Mouse (Mus musculus): ENCODE results near the gene Glb1l. TPM values are rescaled to one million over a fixed set of nuclear protein-coding genes. Genes with fewer than 3 reads are reported as not detected.

Glb1l gene
- polyA plus RNA-seq, 1 experiment, result 2.0 TPM

DNA sequence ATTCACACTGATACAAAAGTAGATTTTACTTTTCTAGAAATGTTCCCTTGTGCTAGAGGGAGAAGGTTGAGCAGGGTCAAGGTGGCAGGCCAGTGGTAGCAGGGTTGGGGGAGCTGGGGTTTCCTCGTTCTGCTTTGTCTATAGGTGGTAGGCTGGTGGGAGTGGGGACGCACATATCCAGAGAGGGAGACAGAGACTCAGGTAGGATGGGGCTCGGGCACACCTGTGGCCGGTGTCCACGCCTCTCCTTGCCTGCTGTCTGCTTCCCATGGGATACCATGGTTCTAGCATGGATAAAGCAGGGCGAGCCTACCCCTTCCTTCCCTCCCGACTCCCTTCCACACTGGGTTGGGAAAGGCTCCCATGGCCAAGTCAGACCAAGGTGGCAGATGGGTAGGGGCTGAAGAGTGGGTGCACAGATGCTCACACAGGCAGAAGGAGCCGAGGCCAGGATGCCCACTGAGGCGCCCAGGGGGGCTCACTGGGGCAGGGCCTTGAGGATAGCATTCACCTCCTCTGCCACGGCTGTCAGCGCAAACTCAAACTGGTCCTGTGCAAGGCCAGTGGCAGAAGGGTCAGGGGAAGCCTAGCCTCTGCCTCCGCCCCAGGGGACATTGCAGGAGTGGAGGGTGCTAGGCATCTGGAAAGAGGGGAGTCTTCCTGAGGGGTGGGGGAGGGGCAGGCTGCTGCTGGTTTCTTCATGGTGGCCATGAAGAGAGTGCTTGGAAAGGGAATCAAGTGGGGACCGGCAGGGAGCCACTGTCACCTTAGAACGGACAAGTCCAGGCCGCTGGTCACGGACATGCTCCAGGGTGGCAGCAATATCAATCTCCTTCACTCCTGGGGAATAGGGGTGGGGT is 36.7 kb upstream of the Glb1l start:
- Histone ChIP-seq H3K27me3 (ENCODE audit: control insufficient read depth, insufficient read depth, insufficient read length) (no peaks in the 10 kb centered on the region), H3ac (ENCODE audit: control insufficient read depth, insufficient read length) (no peak overlapping the region), H3K79me2 (ENCODE audit: control insufficient read depth, insufficient read depth) (no peaks in the 10 kb centered on the region), H3K4me3 (no peak overlapping the region), H3K4me2 (ENCODE audit: low read depth) (peak overlapping the region; percentile 66), H3K36me3 (ENCODE audit: control insufficient read depth, insufficient read depth) (peaks cover 7% of the 10 kb centered on the region)
- TF ChIP-seq REST (IDR thresholded peaks at IDR 0.05; ENCODE audit: insufficient read depth, insufficient read length), result no peak
- no peak for TF ChIP-seq POLR2AphosphoS2 (IDR thresholded peaks at IDR 0.05; ENCODE audit: insufficient read length, low read depth)
- TF ChIP-seq MYOG (IDR thresholded peaks at IDR 0.05; ENCODE audit: control insufficient read depth in 1 of 3, insufficient read depth in 1 of 3, insufficient read length in 2 of 3, low read depth in 2 of 3), result no peak
- TF ChIP-seq MAX (IDR thresholded peaks at IDR 0.05; ENCODE audit: low read depth), result no peak
- TF ChIP-seq USF1 (IDR thresholded peaks at IDR 0.05; ENCODE audit: low read depth), result no peak
- no peak for TF ChIP-seq POLR2A (IDR thresholded peaks at IDR 0.05; ENCODE audit: insufficient read length, low read depth)
- TF ChIP-seq TCF3 (IDR thresholded peaks at IDR 0.05; ENCODE audit: insufficient read length, low read depth), result no peak
- no peak for TF ChIP-seq TCF12 (IDR thresholded peaks at IDR 0.05; ENCODE audit: insufficient read depth, poor library complexity, severe bottlenecking)
- no peak for TF ChIP-seq CEBPB (IDR thresholded peaks at IDR 0.05; ENCODE audit: insufficient read depth, poor library complexity, severe bottlenecking)
- TF ChIP-seq E2F4 (IDR thresholded peaks at IDR 0.05; ENCODE audit: insufficient read depth), result no peak
- TF ChIP-seq MYOD1 (IDR thresholded peaks at IDR 0.05; ENCODE audit: control insufficient read depth in 1 of 3, insufficient read length in 2 of 3, low read depth in 2 of 3), result no peak
- TF ChIP-seq SRF (IDR thresholded peaks at IDR 0.05; ENCODE audit: control insufficient read depth, insufficient read length, low read depth), result no peak

DNA sequence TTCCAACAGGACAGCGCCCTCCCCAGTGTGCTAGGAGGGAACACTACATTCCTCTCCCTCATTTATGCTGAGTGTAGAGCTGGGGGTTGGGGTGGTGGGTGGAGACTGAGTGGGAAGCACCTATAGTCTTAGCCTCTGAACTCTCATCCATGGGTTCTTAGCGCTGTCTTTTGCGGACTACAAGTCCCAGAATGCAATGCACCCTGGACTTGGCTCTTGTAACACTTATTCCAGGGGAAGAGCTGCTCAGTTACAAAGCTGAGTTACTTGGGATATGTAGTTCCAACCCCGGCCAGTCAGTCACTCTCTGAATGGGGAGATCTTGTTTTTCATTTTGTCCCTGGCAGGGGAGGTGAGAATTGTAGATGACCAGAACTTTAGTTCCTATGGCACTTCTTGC is 34.2 kb upstream of the Glb1l start:
- H3K4me3 ChIP-seq, result no peak overlapping the region
- TF ChIP-seq MAX (IDR thresholded peaks at IDR 0.05; ENCODE audit: low read depth) (no peak), SRF (IDR thresholded peaks at IDR 0.05; ENCODE audit: control insufficient read depth, insufficient read length, low read depth) (no peak), TCF12 (IDR thresholded peaks at IDR 0.05; ENCODE audit: insufficient read depth, poor library complexity, severe bottlenecking) (no peak), E2F4 (IDR thresholded peaks at IDR 0.05; ENCODE audit: insufficient read depth) (no peak), POLR2AphosphoS2 (IDR thresholded peaks at IDR 0.05; ENCODE audit: insufficient read length, low read depth) (no peak), POLR2A (IDR thresholded peaks at IDR 0.05; ENCODE audit: insufficient read length, low read depth) (no peak)

DNA sequence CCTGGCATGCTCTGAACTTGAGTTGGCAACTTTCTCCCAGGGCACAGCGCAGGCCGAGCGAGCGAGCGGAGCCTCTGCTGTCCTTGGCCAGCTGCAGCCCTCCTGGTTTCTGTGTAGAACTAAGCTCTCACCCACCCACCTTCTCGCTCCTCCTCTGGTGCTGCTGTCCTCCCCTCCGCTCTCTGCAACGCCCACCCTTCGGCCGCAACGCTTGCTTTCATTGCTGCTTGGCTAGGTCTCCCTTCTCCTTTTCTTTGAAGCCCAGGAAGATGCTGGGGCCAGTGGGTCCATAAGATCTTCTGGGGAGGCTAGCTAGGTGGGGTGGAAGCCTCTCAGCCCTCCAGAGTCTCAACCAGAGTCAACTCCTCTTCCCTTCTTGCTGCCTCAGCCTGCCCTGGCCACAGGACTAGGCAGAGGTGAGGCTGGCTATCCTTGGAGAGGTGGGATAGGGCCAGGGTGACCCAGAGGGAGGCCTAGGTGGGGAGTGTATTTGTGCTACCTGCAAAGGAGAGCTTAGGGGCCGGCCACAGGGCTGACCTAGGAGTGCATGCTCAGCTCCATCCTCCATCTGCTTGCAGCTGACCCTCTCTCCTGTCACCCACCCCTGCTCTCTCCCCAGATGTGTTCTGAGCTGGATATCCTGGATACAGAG is 33.7 kb upstream of the Glb1l start:
- Histone ChIP-seq H3K4me3 (no peak overlapping the region), H3K27me3 (ENCODE audit: control insufficient read depth, insufficient read depth, insufficient read length) (no peaks in the 10 kb centered on the region), H3K4me2 (ENCODE audit: low read depth) (no peak overlapping the region), H3K79me2 (ENCODE audit: control insufficient read depth, insufficient read depth) (no peaks in the 10 kb centered on the region), H3K36me3 (ENCODE audit: control insufficient read depth, insufficient read depth) (peaks cover 21% of the 10 kb centered on the region), H3ac (ENCODE audit: control insufficient read depth, insufficient read length) (no peak overlapping the region)
- TF ChIP-seq POLR2AphosphoS2 (IDR thresholded peaks at IDR 0.05; ENCODE audit: insufficient read length, low read depth), result no peak
- TF ChIP-seq TCF12 (IDR thresholded peaks at IDR 0.05; ENCODE audit: insufficient read depth, poor library complexity, severe bottlenecking), result no peak
- no peak for TF ChIP-seq USF1 (IDR thresholded peaks at IDR 0.05; ENCODE audit: low read depth)
- no peak for TF ChIP-seq MAX (IDR thresholded peaks at IDR 0.05; ENCODE audit: low read depth)
- TF ChIP-seq SRF (IDR thresholded peaks at IDR 0.05; ENCODE audit: control insufficient read depth, insufficient read length, low read depth), result no peak
- no peak for TF ChIP-seq CEBPB (IDR thresholded peaks at IDR 0.05; ENCODE audit: insufficient read depth, poor library complexity, severe bottlenecking)
- no peak for TF ChIP-seq POLR2A (IDR thresholded peaks at IDR 0.05; ENCODE audit: insufficient read length, low read depth)
- TF ChIP-seq MYOG (IDR thresholded peaks at IDR 0.05; ENCODE audit: control insufficient read depth in 1 of 3, insufficient read depth in 1 of 3, insufficient read length in 2 of 3, low read depth in 2 of 3), result no peak
- no peak for TF ChIP-seq REST (IDR thresholded peaks at IDR 0.05; ENCODE audit: insufficient read depth, insufficient read length)
- TF ChIP-seq E2F4 (IDR thresholded peaks at IDR 0.05; ENCODE audit: insufficient read depth), result no peak
- no peak for TF ChIP-seq MYOD1 (IDR thresholded peaks at IDR 0.05; ENCODE audit: control insufficient read depth in 1 of 3, insufficient read length in 2 of 3, low read depth in 2 of 3)
- no peak for TF ChIP-seq TCF3 (IDR thresholded peaks at IDR 0.05; ENCODE audit: insufficient read length, low read depth)

More for the DNA sequence above, 34.2 kb upstream of the Glb1l start:
- peaks cover 19% of the 10 kb centered on the region for H3K36me3 ChIP-seq (ENCODE audit: control insufficient read depth, insufficient read depth)
- H3K27me3 ChIP-seq (ENCODE audit: control insufficient read depth, insufficient read depth, insufficient read length), result no peaks in the 10 kb centered on the region
- no peak overlapping the region for H3K4me2 ChIP-seq (ENCODE audit: low read depth)
- no peak overlapping the region for H3ac ChIP-seq (ENCODE audit: control insufficient read depth, insufficient read length)
- H3K79me2 ChIP-seq (ENCODE audit: control insufficient read depth, insufficient read depth), result no peaks in the 10 kb centered on the region

DNA sequence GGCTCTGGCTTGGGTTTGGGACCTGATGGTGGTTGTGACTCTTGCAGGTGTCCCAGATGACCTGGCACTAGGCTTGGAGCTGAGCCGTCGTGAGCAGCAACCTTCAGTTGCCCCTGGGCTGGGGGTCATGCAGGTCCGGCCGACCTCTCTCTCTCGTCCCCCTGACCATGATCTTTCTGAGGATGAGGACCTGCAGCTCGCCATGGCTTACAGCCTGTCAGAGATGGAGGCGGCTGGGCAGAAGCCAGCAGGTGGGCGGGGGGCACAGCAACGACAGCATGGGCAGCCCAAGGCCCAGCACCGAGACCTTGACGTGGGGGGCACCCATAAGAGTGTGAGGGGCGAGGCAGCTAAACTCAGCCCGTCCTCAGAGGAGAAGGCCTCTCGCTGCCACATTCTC is 32.8 kb upstream of the Glb1l start:
- H3K79me2 ChIP-seq (ENCODE audit: control insufficient read depth, insufficient read depth), result no peaks in the 10 kb centered on the region
- H3ac ChIP-seq (ENCODE audit: control insufficient read depth, insufficient read length), result no peak overlapping the region
- H3K4me3 ChIP-seq, result no peak overlapping the region
- no peaks in the 10 kb centered on the region for H3K27me3 ChIP-seq (ENCODE audit: control insufficient read depth, insufficient read depth, insufficient read length)
- H3K36me3 ChIP-seq (ENCODE audit: control insufficient read depth, insufficient read depth), result peaks cover 21% of the 10 kb centered on the region
- TF ChIP-seq SRF (IDR thresholded peaks at IDR 0.05; ENCODE audit: control insufficient read depth, insufficient read length, low read depth), result no peak
- no peak for TF ChIP-seq TCF12 (IDR thresholded peaks at IDR 0.05; ENCODE audit: insufficient read depth, poor library complexity, severe bottlenecking)
- no peak for TF ChIP-seq E2F4 (IDR thresholded peaks at IDR 0.05; ENCODE audit: insufficient read depth)
- no peak for TF ChIP-seq MYOG (IDR thresholded peaks at IDR 0.05; ENCODE audit: control insufficient read depth in 1 of 3, insufficient read depth in 1 of 3, insufficient read length in 2 of 3, low read depth in 2 of 3)
- no peak for TF ChIP-seq POLR2AphosphoS2 (IDR thresholded peaks at IDR 0.05; ENCODE audit: insufficient read length, low read depth)
- TF ChIP-seq REST (IDR thresholded peaks at IDR 0.05; ENCODE audit: insufficient read depth, insufficient read length), result no peak
- no peak for TF ChIP-seq MAX (IDR thresholded peaks at IDR 0.05; ENCODE audit: low read depth)
- no peak for TF ChIP-seq CEBPB (IDR thresholded peaks at IDR 0.05; ENCODE audit: insufficient read depth, poor library complexity, severe bottlenecking)
- TF ChIP-seq MYOD1 (IDR thresholded peaks at IDR 0.05; ENCODE audit: control insufficient read depth in 1 of 3, insufficient read length in 2 of 3, low read depth in 2 of 3), result no peak
- TF ChIP-seq POLR2A (IDR thresholded peaks at IDR 0.05; ENCODE audit: insufficient read length, low read depth), result no peak
- no peak for TF ChIP-seq USF1 (IDR thresholded peaks at IDR 0.05; ENCODE audit: low read depth)
- no peak for TF ChIP-seq TCF3 (IDR thresholded peaks at IDR 0.05; ENCODE audit: insufficient read length, low read depth)
- H3K4me2 ChIP-seq (ENCODE audit: low read depth), result no peak overlapping the region
